Mouse (Mus musculus): ENCODE results near the gene Trim46.

Trim46 gene

DNA sequence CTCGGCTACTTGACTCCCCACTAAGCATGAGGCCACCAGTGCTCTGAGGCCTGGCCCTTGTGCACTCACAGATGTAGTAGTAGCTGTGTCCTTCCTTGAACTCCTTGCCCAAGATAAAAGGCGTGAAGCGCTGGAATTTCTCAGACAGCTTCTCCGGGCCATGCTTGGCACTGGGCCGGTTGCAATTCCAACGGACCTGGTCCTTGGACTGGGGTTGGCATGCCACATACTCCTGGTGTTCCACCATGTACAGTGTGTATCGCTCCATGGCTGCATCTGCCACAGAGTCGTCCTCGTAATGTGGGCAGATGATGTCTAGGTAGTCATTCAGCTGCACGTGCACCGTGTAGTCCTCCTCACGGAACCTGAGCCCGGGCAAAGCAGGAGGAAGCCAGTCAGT is 30.0 kb upstream of the Trim46 start:
- no peak for DNase-seq (ENCODE audit: inconsistent age in 2 of 2, low spot score in 1 of 2)

DNA sequence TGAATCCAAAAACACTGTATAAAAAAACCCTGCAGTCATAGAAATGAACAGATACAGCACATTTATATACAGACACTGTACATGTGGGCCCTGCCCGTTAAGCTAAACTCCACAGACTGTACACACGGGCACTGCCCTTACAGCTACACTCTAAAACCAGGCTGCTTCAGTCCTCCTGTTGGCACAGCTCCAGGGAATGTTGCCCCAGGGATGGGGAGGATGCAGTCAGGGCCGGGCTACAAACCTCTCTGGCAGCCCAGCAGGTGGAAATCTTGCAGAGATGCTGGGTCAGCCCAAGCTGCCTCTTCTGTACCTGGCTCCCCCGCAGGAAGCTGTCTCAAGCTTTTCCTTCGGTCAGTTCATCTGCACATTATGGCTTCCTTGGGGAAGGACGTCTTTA is 25.7 kb upstream of the Trim46 start:
- peak; percentile 37 to 53 for DNase-seq (ENCODE audit: inconsistent age in 2 of 2, low spot score in 1 of 2)

DNA sequence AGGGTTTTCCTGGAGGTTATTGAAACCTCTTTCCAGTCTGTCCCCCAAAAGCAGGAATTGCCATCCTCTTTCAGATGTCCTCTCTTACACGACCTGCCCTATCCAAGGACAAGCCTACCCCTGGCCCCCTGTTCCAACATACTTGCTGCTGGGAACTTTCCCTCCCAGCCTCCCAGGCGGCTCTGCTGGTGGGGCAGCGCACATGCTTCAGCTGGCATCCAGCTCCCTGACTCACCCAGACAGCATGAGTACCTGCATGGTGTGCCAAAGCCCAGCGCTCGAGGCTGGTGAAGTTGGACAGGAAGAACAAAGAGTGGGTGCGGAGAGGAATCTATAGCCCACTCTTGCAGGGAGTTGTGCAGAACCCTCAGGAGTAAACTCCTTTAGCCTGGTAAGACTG is 24.8 kb upstream of the Trim46 start:
- DNase-seq (ENCODE audit: inconsistent age in 2 of 2, low spot score in 1 of 2): peak; percentile 74 to 83

DNA sequence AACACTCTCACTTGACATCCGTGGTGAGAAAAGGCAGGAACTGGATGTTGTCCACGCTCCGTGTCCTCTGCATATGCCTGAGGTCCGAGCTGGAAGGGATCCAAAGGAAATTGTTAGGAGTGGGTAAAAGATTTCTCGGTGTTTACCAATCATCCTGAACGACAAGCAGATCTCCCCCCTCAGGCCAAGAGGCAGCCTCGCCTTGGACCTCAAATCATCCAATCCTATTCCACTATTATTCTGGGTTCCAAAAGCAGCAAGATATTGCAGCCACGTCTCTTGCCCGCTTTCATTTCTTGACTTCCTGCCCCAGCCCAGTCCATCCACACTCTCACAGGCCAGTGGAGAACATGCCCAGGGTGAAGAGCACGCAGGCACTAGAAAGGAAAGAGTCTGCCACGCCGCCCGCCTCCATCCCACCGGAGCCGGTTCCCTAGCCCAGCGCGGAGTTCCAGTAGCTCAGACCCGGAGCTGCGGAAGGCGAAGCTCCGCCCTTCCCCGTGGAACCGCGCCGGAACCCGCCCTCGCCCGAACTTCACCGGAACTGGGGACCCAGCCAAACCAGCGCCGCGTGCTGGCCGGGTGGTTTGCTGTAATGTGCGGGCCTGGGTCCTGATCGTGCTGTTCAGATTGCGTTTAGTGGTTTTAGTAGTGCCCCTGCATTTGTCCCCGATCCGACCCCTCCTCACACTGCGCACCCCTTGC is 24.1 kb upstream of the Trim46 start, which contains the start of gene Slc50a1:
Slc50a1 (minus strand) TSS at position 520 of the 705 bp plus-strand sequence.
- DNase-seq (ENCODE audit: inconsistent age in 2 of 2, low spot score in 1 of 2): peak; percentile 90 to 94

DNA sequence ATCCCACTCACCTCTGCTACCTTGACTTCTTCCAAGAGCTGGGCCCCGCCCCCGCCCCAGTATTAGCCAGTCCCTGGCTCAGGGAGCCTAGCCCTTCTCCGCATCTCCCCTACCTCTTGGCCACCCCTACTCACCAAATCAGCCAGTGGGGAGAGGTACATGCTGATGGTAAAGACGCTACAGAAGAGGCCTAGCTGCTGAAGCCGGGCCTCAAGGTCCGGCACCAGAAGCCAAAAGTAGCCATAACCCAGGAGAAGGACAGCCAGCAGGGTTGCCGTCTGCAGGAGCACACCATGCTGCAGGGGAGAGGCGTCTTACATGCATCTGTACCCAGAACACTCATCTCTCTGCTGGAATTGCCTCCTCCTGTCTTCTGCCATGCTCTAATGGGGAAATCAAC is 22.8 kb upstream of the Trim46 start:
- no peak for DNase-seq (ENCODE audit: inconsistent age in 2 of 2, low spot score in 1 of 2)

DNA sequence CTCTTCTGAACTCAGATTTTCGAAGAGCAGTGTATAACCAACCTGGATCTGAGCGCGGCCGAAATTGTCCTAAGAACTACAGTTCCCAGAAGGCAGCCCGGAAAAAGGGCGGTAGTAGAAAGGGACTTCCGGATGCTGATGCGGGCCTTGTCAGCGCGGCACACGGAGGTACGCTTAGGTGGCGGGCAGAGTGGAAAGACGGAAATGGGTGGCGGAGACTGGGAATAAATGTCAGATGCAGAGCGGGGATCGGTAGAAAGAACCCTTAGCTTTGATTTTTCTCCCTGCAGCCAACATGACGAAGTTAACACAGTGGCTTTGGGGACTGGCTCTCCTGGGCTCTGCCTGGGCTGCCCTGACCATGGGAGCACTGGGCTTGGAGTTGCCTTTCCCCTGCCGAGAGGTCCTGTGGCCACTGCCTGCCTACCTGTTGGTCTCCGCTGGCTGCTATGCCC is 20.4 kb upstream of the Trim46 start:
- DNase-seq (ENCODE audit: inconsistent age in 2 of 2, low spot score in 1 of 2): peak; percentile 84 to 94

DNA sequence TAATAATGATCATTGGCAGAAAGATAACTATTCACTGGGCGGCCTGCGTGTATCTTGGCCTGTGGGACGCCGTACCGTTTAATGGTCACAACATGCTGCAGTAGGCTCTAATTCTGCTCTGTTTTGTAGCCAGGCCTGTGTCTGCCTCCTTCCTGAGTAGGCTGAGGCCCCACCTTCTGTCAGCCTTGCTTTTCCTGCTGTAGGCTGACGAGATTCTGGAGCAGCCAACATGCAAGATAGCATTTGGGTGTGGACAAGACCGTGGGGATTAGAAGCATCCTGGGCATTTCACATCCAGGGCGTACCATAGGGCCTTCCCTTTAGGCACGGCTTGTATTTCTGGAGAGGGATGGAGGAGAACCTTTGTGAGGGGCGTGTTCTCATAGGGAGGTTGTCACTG is 16.3 kb upstream of the Trim46 start:
- DNase-seq (ENCODE audit: inconsistent age in 2 of 2, low spot score in 1 of 2): peak; percentile 21 to 51

DNA sequence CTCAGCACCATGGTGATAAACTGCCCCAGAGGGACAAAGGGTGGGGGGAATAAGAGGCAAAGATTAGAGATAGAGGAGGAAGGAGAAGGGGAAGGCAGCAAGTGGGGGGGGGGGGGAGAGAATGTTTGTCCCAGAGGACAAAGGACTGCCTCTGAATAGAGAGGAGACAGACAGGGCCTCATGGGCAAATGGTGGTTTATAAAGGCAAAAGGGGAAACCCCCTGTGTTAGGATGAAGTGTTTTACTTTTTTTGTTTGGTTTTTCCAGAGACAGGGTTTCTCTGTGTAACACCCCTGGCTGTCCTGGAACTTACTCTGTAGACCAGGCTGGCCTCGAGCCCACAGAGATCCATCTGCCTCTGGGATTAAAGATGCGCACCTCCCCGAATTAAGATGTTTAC is 14.1 kb upstream of the Trim46 start:
- no peak for DNase-seq (ENCODE audit: inconsistent age in 2 of 2, low spot score in 1 of 2)

DNA sequence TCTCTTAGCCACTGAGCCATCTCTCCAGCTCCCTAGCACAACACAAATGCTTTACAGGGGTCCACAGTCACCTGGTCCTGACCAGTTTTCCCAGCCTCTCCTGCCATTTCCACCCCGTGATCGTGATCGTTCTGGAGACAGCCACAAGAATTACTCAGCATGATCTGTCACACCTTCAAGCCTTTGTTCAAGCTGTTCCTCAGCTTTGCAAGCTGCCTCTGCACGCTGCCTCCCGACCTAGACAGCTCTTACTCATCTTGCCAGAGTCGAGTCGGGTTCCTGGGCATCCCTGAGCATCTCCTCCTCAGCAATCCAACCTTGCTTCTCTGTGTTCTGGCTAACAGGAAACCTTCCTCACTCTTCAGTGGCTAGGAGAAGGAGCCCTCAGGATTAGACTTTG is 13.0 kb upstream of the Trim46 start, which contains the start of gene Dpm3:
Dpm3 (plus strand) TSS at position 283 of the 400 bp plus-strand sequence.
- no peak for DNase-seq (ENCODE audit: inconsistent age in 2 of 2, low spot score in 1 of 2)

DNA sequence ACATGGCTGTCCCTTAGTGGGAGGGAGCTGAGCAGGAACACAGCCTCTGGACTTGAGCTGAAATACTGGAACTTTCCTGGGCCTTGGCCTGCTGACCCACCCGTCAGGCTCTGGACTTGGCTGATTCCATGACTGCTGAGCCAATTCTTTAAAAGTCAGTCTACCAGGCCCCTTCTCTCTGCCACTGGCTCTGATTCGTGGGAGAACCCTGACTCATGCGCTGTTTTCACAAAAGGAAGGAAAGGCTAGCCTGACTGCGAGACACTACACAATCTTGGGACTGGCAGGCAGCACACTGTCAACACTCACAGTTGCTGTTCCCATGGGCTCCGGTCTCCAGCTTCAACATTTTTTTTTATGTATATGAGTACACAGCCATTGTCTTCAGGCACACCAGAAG is 10.1 kb upstream of the Trim46 start:
- DNase-seq (ENCODE audit: inconsistent age in 2 of 2, low spot score in 1 of 2): peak in 1 of 2 experiments; percentile 6

DNA sequence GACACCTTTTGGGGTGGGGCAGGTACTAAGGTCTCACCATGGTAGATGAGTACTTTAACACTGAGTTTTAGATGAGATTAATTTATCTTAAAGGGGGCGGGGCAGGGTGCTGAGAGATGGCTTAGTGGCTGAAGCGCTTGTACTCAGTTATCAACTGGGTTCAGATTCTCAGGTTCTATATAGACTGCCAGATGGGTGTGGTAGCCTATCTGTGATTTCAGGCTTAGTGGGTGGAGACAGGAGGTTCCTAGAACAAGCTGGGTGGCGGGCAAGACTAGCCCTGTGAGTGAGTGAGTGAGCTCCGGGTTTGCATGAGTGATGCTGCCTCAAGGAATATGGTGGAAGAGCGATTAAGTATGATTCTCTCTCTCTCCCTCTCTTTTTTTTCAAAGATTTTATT is 8.9 kb upstream of the Trim46 start:
- no peak for DNase-seq (ENCODE audit: inconsistent age in 2 of 2, low spot score in 1 of 2)

DNA sequence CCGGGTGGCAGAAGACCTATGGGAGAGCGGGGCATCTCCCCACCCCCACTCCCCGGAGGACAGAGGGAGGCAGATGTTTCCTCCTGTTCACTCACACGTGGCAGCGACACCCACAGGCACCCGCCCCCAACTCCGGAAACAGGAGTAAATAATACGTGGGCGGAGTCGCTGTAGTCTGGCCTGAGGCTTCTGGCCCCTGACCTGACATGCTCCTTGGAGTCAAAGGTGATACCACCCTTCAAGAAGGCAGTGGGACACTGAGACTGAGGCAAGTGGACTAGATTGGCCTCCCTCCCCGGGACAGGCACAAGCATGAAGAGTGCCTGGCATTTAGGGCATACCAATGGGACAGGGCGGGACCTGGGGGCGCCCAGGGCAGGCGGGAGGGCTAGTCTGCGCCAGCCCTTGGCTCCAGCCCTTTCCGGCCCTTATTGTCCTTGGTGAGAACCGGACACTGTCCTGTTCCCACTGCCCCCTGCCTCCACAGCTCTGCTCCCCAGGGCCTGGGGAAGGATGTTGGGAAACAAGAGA is 5.3 kb upstream of the Trim46 start:
- DNase-seq (ENCODE audit: inconsistent age in 2 of 2, low spot score in 1 of 2): peak; percentile 72 to 85

DNA sequence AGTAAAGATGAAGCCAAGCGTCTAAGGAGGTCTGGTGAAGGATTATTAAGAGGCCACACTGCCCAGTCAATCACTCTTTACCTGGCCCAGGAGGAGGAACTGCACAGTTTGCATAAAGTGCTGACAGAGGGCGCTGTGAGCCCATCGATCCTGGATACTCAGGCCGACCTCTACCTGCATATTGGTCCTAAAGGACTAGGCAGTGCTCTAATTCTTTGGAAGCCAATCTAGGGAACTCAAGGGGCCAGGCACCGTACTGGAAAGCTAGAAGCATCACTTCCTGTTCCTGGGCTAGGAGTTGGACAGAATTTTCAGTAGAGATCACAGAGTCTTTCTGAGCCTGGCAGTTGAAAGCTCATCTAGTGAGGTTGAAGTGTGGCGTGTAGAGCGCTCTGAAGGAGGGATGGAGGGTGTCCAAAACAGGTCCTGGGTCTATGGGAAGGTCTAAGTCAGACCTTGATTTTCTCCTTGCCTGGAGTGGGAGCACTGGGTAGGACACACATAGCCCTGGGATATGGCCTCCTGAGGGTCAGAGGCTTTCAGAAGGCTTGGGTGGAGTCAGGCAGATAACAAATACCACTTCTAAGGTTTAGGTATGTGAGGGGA is 4.4 kb upstream of the Trim46 start:
- peak; percentile 67 to 87 for DNase-seq (ENCODE audit: inconsistent age in 2 of 2, low spot score in 1 of 2)

DNA sequence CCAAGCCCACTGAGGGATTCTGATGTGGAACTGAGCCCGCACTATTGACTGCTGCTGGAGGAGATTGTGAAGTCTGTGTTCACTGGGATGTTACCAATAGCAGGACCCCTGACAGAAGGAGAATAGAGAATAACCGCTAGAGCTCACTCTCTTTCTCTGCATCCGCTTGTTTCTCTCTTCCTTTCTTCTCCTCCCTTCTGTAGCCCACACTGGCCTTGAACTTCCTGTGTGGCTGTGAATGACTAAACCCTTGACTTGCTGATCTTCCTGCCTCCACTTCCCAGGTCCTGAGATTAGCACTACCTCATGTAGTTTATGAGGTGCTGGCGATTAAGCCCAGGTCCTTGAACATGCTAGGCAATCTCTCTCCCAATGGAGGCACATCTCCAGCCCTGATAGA is 1.4 kb upstream of the Trim46 start:
- peak; percentile 5 to 47 for DNase-seq (ENCODE audit: inconsistent age in 2 of 2, low spot score in 1 of 2)

DNA sequence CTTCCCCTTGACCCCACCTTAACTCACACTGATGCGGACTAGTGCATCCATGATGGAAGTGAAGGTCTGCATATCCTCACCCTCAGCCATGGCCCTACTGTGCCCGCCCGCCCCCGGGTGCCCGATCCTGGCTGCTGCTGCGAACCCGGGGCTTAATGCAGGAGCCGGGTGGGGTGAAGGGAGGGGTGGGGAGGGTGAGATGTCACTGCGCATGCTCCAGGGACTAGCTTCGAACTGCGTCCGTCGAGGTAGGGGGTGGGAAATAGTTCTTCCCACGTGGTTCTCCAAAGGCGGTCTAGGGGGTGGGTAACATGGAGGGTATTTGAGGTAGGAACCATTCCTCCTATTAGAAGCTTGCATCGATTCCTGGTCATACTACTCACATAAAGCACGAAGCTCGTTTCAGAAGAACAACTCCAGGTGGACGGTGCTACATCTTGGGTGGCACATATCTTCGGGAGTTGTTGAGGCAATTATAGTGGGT is 379 bp downstream of the Trim46 start, which contains the start of gene Krtcap2:
Krtcap2 (plus strand) TSS at position 279 of the 484 bp plus-strand sequence.
- peak in 1 of 2 experiments; percentile 38 for DNase-seq (ENCODE audit: inconsistent age in 2 of 2, low spot score in 1 of 2)

DNA sequence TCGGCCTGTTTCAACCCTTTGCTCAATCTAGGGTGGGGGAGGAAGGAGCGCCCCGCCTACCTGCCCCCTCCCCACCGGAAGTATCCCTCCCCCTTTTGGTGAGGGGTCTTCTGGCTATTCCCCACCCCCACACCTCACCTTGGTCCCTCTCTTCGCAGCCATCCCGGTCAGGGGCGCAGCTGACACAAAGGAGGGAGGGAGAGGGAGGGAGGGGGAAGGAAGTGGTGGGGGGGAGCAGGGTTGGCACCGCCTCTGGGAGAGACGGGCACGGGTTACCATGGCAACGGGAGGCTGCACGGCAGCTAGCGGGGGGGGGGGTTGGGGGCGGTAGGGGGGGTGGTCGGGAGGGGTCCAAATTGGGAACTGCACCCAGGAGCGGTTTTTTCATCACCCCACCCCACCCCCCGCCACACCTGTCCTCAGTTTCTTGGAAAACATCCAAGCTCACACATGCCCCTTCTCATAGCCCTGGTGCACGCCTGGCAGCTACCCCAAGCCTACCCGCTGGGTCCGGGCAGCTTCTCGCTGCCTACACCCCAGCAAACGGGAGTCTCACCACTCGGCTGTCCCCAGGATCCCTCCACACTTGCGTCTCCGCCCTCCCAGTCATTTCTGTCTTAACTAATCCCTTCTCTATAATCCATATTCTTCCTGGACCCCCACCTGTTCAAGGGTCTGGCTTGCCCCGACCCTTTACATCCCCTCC is 974 bp downstream of the Trim46 start:
- peak; percentile 32 to 56 for DNase-seq (ENCODE audit: inconsistent age in 2 of 2, low spot score in 1 of 2)

DNA sequence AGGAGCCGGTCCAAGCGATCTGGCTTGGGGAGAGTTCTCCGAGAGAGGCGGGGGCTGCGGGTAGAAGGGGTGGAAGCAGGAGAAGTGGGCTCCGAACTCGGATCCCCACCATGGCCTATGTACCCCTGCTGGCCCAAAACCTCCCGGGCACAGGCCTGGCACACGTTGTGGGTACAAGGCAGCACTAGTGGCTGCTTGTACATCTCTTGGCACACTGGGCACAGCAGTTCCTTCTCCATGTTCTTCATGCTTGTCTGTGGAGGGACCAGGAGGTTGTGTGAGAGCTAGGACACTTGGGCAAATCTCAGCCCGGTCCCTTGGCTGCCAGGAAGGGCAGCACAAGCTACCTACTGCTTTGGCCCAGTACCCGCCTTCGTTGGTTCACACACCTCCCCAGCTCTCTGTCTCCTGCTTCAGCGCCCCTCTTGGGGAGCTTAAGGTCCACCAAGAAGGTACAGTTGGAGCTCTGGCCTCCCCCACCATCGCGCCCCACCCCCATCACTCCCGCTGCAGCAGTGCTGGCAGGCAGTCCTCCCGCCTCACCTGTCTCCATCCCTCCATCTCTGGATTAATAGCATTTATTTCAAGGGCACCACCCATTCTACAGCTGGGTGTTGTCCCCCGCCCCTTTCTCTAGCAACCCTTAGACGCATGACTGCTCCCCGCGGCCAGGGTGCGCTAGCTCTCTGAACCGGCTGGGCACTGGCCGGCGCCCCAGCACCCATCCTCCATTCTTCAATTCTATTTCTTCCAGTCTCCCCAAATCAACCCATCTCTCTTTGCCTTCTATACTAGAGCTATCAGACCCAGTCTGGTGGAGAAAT is 1.7 kb downstream of the Trim46 start:
- peak in 1 of 2 experiments; percentile 26 for DNase-seq (ENCODE audit: inconsistent age in 2 of 2, low spot score in 1 of 2)

DNA sequence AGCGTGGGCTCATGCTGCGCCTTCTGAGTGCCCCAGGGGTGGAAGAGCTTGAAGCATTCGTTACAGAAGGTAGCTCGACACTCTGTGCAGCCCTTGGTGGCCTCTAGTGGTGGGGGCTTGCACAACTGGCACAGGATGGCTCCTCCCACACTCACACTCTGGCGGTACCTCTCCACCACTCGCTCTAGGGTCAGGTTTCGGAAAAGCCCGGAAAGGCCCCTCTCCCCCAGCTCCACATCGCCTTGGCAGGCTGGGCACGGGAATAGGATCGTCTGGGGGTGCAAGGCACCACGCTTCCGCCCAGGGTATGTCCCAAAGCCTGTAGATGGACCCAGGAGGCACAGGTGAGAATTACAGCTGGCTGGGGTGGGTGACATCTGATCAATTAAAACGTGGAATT is 2.5 kb downstream of the Trim46 start:
- peak; percentile 28 to 54 for DNase-seq (ENCODE audit: inconsistent age in 2 of 2, low spot score in 1 of 2)

DNA sequence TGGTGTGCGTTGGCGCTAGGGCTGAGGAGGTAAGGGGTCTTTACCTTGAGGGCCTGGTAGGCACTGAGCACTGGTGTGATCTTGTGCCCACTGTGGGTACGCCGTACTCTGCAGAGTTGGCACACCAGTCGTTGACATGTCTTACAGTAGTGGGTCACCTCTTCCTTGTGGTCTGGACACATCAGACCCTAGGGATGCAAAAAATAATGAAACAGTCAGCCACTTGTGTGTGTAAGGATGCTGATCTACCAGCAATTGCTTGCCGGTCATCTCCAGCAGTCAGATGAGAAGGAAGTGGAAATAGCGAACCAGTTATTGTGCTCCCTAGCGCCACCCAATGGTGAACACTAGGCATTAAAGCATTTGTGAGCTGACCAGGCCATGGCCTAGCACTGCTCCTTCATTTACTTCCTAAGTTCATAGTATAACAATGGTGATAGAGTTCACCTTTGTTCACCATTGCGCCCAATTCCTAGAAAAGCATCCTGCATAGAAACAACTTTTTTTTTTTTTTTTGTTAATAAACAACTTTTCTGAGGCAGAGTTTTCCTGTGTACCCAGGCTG is 3.7 kb downstream of the Trim46 start:
- DNase-seq (ENCODE audit: inconsistent age in 2 of 2, low spot score in 1 of 2): peak; percentile 53 to 80

DNA sequence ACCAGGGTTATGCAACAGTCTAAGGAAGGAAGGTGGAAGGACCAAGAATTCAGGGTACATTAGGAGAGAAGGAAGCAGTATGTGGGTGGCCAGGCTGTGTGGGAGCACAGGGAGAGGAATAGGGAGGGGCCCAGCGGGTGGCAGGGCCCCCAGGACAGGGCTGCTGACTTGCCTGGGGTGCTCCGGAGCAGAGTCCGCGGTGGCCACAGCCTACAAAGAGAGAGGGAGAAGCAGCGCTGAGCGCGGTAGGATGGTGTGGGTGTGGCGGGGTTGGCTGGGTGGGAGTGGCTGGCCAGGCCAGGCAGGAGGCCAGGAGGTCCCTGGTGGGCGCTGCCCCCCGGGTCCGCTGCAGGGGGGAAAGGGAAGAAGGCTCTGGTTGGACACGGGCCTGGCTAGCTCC is 7.6 kb downstream of the Trim46 start:
- DNase-seq (ENCODE audit: inconsistent age in 2 of 2, low spot score in 1 of 2): peak in 1 of 2 experiments; percentile 6
